Mouse (Mus musculus): ENCODE measurements around the gene Lsp1. TPM values are rescaled to one million over a fixed set of nuclear protein-coding genes. Genes with fewer than 3 reads are reported as not detected.
A peak's percentile ranks its signal among the peaks of the same experiment; 100 is the strongest.

Lsp1 gene
- polyA plus RNA-seq, 1 experiment from 2014 or later, result 8.0 TPM

DNA sequence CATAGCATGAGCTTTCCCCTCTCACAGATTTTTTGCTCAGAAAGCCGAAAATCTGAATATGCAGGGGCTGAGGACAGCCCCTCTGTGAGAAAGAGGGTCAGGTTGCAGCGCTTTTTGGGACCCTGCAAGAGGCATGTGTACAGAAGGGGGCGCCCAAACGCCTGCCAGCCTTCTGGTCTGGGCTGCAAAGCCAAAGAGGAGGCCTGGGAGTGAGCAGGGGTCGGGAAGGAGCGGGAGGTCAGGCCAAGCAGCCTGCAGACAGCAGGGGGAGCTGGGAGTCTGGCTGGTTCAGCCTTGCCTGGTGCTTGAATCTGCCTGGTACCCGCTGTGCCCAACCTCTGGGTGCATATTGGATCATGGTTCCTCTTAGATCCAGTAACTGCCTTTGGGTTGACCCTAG is 32.4 kb upstream of the Lsp1 start:
- no peak for ATAC-seq (ENCODE audit: low FRiP score, low TSS enrichment)

DNA sequence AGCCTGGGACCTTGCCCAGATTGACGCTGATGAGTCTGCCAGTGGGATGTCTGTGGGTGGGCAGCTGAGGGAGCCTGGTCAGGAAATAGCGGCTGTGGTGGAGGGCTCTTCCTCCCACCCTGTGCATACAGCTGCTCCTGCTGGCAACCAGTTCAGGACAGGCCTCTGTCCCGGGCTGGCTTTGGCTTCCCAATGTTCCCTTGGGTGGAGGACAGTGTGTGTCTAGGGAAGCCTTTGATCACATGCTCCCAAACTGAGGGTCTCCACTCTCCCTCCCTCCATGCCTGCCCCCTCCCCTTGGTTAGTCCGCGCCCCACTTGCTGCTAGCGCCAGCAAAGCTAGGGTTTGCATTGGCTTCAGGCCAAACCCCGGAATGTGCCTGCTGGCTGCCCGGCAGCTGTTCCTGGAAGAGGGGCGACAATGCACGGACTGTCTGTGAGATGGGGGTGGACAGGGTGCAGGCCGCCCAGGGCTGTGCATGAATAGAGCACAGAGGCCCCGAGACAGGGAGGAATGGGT is 30.4 kb upstream of the Lsp1 start:
- DNase-seq, result peak; percentile 75
- Histone ChIP-seq H3K4me2 (ENCODE audit: low read length) (no peak overlapping the region), H3K27ac (replicated peaks; ENCODE audit: low read depth, low read length) (peak overlapping the region; percentile 14; the same call in 1 of the 2 replicates), H3K4me3 (replicated peaks; ENCODE audit: low read depth, low read length) (no peak overlapping the region), H3K36me3 (ENCODE audit: control insufficient read depth, insufficient read depth, low read length) (no peaks in the 10 kb centered on the region), H3K9me3 (ENCODE audit: control insufficient read depth, low read length) (no peaks in the 10 kb centered on the region), H3K4me1 (ENCODE audit: control insufficient read depth, insufficient read depth, low read length) (0 out of 2 replicates have a peak, but pooled peaks cover 8% of the 10 kb centered on the region), H3K9ac (replicated peaks; ENCODE audit: low read length) (no peak overlapping the region), H3K27me3 (ENCODE audit: control insufficient read depth, insufficient read depth, low read length) (no peaks in the 10 kb centered on the region)
- peak; percentile 70 for ATAC-seq (ENCODE audit: low FRiP score, low TSS enrichment)
- 46% methylated on average over 12 of the region's 12 CpGs for WGBS

More for the DNA sequence above, 32.4 kb upstream of the Lsp1 start:
- Histone ChIP-seq H3K36me3 (ENCODE audit: control insufficient read depth, insufficient read depth, low read length) (no peaks in the 10 kb centered on the region), H3K27me3 (ENCODE audit: control insufficient read depth, insufficient read depth, low read length) (no peaks in the 10 kb centered on the region), H3K9ac (replicated peaks; ENCODE audit: low read length) (no peak overlapping the region), H3K4me3 (replicated peaks; ENCODE audit: low read depth, low read length) (no peak overlapping the region), H3K27ac (replicated peaks; ENCODE audit: low read depth, low read length) (no peak overlapping the region), H3K4me2 (ENCODE audit: low read length) (no peak overlapping the region), H3K4me1 (ENCODE audit: control insufficient read depth, insufficient read depth, low read length) (0 out of 2 replicates have a peak, but pooled peaks cover 8% of the 10 kb centered on the region), H3K9me3 (ENCODE audit: control insufficient read depth, low read length) (no peaks in the 10 kb centered on the region)
- WGBS, result 6% methylated on average over 7 of the region's 7 CpGs
- DNase-seq, result peak; percentile 70

DNA sequence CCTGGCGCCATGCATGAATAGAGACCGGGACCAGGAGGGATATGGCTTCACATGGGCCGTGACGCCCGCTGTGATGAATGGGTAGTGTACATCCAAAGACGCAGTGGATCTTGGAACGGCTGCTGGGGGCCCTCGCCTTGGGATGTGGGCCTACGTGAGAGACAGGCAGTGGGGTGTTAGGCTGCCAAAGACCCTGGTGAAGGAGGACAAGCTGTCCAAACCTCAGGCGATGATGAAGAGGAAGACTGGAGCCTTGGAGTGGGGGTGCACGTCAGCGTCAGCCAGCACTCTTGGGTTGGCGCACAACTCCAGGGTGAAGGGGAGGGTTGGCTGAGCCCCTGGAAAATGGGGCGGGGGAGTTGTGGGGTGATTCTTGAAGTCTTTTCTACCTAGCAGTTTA is 29.5 kb upstream of the Lsp1 start:
- H3K4me1 ChIP-seq (ENCODE audit: control insufficient read depth, insufficient read depth, low read length), result 0 out of 2 replicates have a peak, but pooled peaks cover 8% of the 10 kb centered on the region
- H3K9me3 ChIP-seq (ENCODE audit: control insufficient read depth, low read length), result no peaks in the 10 kb centered on the region
- H3K4me3 ChIP-seq (replicated peaks; ENCODE audit: low read depth, low read length), result no peak overlapping the region
- no peak overlapping the region for H3K9ac ChIP-seq (replicated peaks; ENCODE audit: low read length)
- ATAC-seq (ENCODE audit: low FRiP score, low TSS enrichment) (no peak), DNase-seq (no peak)
- no peaks in the 10 kb centered on the region for H3K27me3 ChIP-seq (ENCODE audit: control insufficient read depth, insufficient read depth, low read length)
- H3K4me2 ChIP-seq (ENCODE audit: low read length), result no peak overlapping the region
- no peak overlapping the region for H3K27ac ChIP-seq (replicated peaks; ENCODE audit: low read depth, low read length)
- 92% methylated on average over 14 of the region's 14 CpGs for WGBS
- H3K36me3 ChIP-seq (ENCODE audit: control insufficient read depth, insufficient read depth, low read length), result no peaks in the 10 kb centered on the region

DNA sequence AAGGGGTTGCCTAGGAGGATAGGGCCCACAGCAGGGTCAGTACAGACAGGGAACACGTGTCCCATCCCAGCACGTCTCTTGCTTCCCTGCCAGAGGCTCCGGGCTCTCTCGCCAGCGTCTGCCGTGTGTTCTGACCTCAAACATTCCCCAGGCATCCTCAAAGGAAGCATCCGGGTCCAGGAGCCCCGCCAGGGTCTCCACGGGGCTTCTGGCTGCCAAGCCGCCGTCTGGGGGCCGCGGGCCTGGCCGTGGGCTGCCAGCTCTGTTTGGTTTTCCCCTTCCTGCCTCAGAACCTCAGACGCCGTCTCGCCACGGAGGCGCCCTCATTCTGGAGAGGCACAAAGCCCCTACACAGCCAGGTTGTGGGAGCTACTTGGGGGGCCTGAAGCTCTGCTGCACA is 27.0 kb upstream of the Lsp1 start:
- no peak overlapping the region for H3K27ac ChIP-seq (replicated peaks; ENCODE audit: low read depth, low read length)
- no peaks in the 10 kb centered on the region for H3K27me3 ChIP-seq (ENCODE audit: control insufficient read depth, insufficient read depth, low read length)
- no peak for ATAC-seq (ENCODE audit: low FRiP score, low TSS enrichment)
- no peak overlapping the region for H3K4me2 ChIP-seq (ENCODE audit: low read length)
- DNase-seq, result no peak
- H3K9me3 ChIP-seq (ENCODE audit: control insufficient read depth, low read length), result no peaks in the 10 kb centered on the region
- H3K4me3 ChIP-seq (replicated peaks; ENCODE audit: low read depth, low read length), result no peak overlapping the region
- WGBS, result 55% methylated on average over 19 of the region's 19 CpGs
- no peak overlapping the region for H3K9ac ChIP-seq (replicated peaks; ENCODE audit: low read length)
- no peaks in the 10 kb centered on the region for H3K36me3 ChIP-seq (ENCODE audit: control insufficient read depth, insufficient read depth, low read length)
- H3K4me1 ChIP-seq (ENCODE audit: control insufficient read depth, insufficient read depth, low read length), result 0 out of 2 replicates have a peak, but pooled peaks cover 8% of the 10 kb centered on the region

DNA sequence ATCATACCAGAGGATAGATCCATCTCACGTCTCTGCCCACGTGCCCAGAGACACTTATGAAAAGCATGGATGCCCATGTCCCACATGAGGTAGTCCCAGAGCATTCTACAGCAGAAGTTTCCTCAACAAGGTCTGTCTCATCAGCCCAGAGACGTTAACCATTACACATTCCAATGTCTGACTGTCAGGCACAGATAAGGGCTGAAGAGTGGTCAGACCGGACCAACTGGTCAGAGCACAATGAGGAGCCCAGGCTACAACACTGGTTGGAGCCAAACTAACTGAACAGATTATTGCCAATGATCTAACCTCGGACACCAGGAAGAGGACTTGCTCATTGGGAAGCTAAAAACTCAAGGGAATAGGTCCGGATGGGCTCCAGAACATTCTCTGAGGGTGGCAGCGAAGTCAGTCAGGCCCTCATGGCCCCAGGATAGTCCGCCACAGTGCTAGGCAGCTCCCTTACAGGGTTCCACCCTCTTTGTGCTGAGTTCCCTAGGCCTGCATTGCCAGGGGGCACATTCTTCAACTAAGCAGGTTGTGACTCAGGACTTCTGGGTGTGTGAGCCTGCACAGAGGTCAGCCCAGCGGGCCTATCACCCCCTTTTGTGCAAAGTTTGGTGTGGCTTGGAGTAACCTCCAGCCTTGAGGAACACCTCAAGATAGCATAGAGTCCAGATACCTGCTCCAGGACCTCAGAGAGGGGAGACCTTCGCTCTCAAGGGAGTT is 26.3 kb upstream of the Lsp1 start, which contains the start of gene Syt8:
TSS of gene Syt8 (plus strand) at position 714 of the 729 bp plus-strand sequence.
- H3K9me3 ChIP-seq (ENCODE audit: control insufficient read depth, low read length), result no peaks in the 10 kb centered on the region
- H3K9ac ChIP-seq (replicated peaks; ENCODE audit: low read length), result no peak within 1 kb of the TSS
- DNase-seq, result no peak
- WGBS, result 86% methylated on average over 10 of the region's 10 CpGs
- no peaks in the 10 kb centered on the region for H3K36me3 ChIP-seq (ENCODE audit: control insufficient read depth, insufficient read depth, low read length)
- H3K4me1 ChIP-seq (ENCODE audit: control insufficient read depth, insufficient read depth, low read length), result 0 out of 2 replicates have a peak, but pooled peaks cover 8% of the 10 kb centered on the region
- no peaks in the 10 kb centered on the region for H3K27me3 ChIP-seq (ENCODE audit: control insufficient read depth, insufficient read depth, low read length)
- no peak within 1 kb of the TSS for H3K4me2 ChIP-seq (ENCODE audit: low read length)
- no peak within 1 kb of the TSS for H3K4me3 ChIP-seq (replicated peaks; ENCODE audit: low read depth, low read length)
- ATAC-seq (ENCODE audit: low FRiP score, low TSS enrichment), result no peak
- no peak within 1 kb of the TSS for H3K27ac ChIP-seq (replicated peaks; ENCODE audit: low read depth, low read length)

DNA sequence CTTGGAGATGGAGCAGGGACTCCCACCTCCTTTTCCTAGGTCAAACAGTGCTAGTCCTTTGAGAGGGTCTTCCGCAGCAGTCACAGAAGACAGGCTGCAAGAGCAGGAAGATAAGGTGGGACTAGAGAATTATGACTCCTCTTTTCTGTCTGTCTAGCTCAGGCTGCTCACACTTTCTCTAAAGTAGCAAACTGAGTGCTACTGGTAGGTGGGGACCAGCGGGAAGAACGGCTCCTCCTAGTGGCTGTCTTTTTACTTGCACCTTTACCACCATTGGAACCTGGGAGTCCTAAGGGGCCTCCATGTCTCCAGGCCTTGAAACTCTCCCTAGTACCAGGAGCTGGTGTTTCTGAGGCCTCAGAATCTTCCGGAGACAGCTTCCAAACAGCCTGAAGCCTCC is 25.1 kb upstream of the Lsp1 start:
- Histone ChIP-seq H3K4me1 (ENCODE audit: control insufficient read depth, insufficient read depth, low read length) (0 out of 2 replicates have a peak, but pooled peaks cover 3% of the 10 kb centered on the region), H3K9me3 (ENCODE audit: control insufficient read depth, low read length) (no peaks in the 10 kb centered on the region), H3K36me3 (ENCODE audit: control insufficient read depth, insufficient read depth, low read length) (no peaks in the 10 kb centered on the region), H3K9ac (replicated peaks; ENCODE audit: low read length) (no peak overlapping the region), H3K27me3 (ENCODE audit: control insufficient read depth, insufficient read depth, low read length) (no peaks in the 10 kb centered on the region), H3K4me3 (replicated peaks; ENCODE audit: low read depth, low read length) (no peak overlapping the region), H3K27ac (replicated peaks; ENCODE audit: low read depth, low read length) (no peak overlapping the region), H3K4me2 (ENCODE audit: low read length) (no peak overlapping the region)
- no peak for ATAC-seq (ENCODE audit: low FRiP score, low TSS enrichment)
- WGBS, result 29% methylated on average over 4 of the region's 4 CpGs
- peak; percentile 83 for DNase-seq

DNA sequence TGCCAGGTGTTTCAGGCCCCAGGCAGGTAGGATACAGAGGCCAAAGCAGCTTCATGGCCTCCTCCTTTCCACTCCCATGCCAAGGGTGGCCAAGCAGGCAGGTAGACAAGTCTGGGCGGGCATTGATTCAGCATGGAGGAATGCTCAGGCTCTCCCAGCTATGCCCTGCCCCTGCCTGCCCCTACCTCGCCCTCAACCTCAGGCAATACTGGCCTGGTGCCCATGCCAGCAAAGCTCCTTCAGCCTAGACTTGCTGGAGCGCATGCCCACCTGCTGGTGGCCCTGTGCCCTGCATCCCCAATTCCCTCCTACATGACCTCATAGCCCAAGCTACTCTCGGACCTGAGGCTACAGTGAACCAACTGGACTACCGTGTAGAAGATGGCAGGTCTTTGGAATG is 23.3 kb upstream of the Lsp1 start:
- WGBS, result 80% methylated on average over 5 of the region's 5 CpGs
- DNase-seq (no peak), ATAC-seq (ENCODE audit: low FRiP score, low TSS enrichment) (no peak)
- Histone ChIP-seq H3K4me1 (ENCODE audit: control insufficient read depth, insufficient read depth, low read length) (no peaks in the 10 kb centered on the region), H3K36me3 (ENCODE audit: control insufficient read depth, insufficient read depth, low read length) (no peaks in the 10 kb centered on the region), H3K4me2 (ENCODE audit: low read length) (no peak overlapping the region), H3K4me3 (replicated peaks; ENCODE audit: low read depth, low read length) (no peak overlapping the region), H3K27ac (replicated peaks; ENCODE audit: low read depth, low read length) (no peak overlapping the region), H3K9ac (replicated peaks; ENCODE audit: low read length) (no peak overlapping the region), H3K27me3 (ENCODE audit: control insufficient read depth, insufficient read depth, low read length) (no peaks in the 10 kb centered on the region), H3K9me3 (ENCODE audit: control insufficient read depth, low read length) (no peaks in the 10 kb centered on the region)

DNA sequence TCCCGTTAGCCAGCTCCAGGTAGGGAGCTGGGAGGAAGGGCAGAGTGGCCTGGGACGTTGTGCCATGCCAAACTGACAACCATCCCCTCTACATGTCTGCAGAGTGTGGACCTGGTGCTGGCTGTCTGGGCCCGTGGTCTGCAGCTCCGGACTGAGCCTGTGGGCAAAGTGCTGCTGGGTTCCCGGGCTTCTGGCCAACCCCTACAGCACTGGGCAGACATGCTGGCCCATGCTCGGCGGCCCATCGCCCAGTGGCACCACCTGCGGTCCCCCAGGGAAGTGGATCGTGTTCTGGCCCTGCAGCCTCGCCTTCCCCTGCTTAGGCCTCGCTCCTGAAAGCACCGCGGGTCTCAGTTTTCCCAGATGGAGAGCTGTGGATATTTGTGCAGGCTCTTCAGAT is 20.6 kb upstream of the Lsp1 start:
- ATAC-seq (ENCODE audit: low FRiP score, low TSS enrichment), result no peak
- WGBS, result 83% methylated on average over 14 of the region's 14 CpGs

DNA sequence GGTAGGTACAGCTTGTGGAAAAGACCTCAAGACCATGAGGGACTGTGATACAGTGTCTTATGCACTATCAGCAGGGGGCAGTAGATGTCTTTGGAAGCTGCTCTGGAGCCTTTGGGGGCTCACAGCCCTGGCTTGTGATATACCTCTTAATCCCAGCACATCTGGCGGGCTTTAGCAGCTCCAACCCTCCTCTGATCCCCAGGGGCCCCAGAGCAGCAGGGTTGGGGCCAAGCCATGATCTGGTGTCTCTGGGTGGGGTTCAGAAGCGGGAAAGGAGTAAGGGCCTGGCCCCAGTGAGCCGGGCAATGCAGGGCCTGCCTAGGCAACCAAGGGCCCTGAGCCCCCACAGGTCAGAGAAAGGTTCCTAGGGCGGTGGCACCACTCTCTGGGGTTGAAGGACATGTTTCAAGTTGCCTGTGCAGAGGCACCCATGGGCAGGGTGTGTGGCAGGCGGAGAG is 19.9 kb upstream of the Lsp1 start:
- ATAC-seq (ENCODE audit: low FRiP score, low TSS enrichment), result 0 out of 2 replicates have a peak, but pooled peaks have one; percentile 43
- Histone ChIP-seq H3K27ac (replicated peaks; ENCODE audit: low read depth, low read length) (no peak overlapping the region), H3K4me3 (replicated peaks; ENCODE audit: low read depth, low read length) (no peak overlapping the region), H3K27me3 (ENCODE audit: control insufficient read depth, insufficient read depth, low read length) (no peaks in the 10 kb centered on the region), H3K4me1 (ENCODE audit: control insufficient read depth, insufficient read depth, low read length) (no peaks in the 10 kb centered on the region), H3K4me2 (ENCODE audit: low read length) (no peak overlapping the region), H3K9ac (replicated peaks; ENCODE audit: low read length) (no peak overlapping the region), H3K36me3 (ENCODE audit: control insufficient read depth, insufficient read depth, low read length) (no peaks in the 10 kb centered on the region), H3K9me3 (ENCODE audit: control insufficient read depth, low read length) (no peaks in the 10 kb centered on the region)
- WGBS, result 48% methylated on average over 5 of the region's 5 CpGs
- DNase-seq, result peak; percentile 79

More for the DNA sequence above, 20.6 kb upstream of the Lsp1 start:
- Histone ChIP-seq H3K9ac (replicated peaks; ENCODE audit: low read length) (no peak overlapping the region), H3K4me2 (ENCODE audit: low read length) (no peak overlapping the region), H3K36me3 (ENCODE audit: control insufficient read depth, insufficient read depth, low read length) (no peaks in the 10 kb centered on the region), H3K4me3 (replicated peaks; ENCODE audit: low read depth, low read length) (no peak overlapping the region), H3K4me1 (ENCODE audit: control insufficient read depth, insufficient read depth, low read length) (no peaks in the 10 kb centered on the region), H3K27ac (replicated peaks; ENCODE audit: low read depth, low read length) (no peak overlapping the region), H3K9me3 (ENCODE audit: control insufficient read depth, low read length) (no peaks in the 10 kb centered on the region), H3K27me3 (ENCODE audit: control insufficient read depth, insufficient read depth, low read length) (no peaks in the 10 kb centered on the region)
- DNase-seq, result no peak
